Mouse (Mus musculus): ENCODE data around the gene Meis2. TPM values are rescaled to one million over a fixed set of nuclear protein-coding genes. Genes with fewer than 3 reads are reported as not detected.

The Meis2 gene
- polyA plus RNA-seq, 1 experiment = 1.4 TPM

- Histone ChIP-seq H3K4me1 (ENCODE audit: control insufficient read depth, insufficient read depth, low read length) (no peaks in the 10 kb centered on the region), H3K27ac (ENCODE audit: control insufficient read depth, insufficient read depth, low read depth, low read length) (no peak overlapping the region), H3K36me3 (ENCODE audit: control insufficient read depth, insufficient read depth, low read length) (no peaks in the 10 kb centered on the region), H3K27me3 (ENCODE audit: control insufficient read depth, insufficient read depth, low read length) (no peaks in the 10 kb centered on the region), H3K4me3 (ENCODE audit: control insufficient read depth, low read depth, low read length) (no peak overlapping the region)
- no peak for TF ChIP-seq CTCF (IDR thresholded peaks at IDR 0.05; ENCODE audit: control insufficient read depth, insufficient read depth, insufficient replicate concordance, low read depth, low read length)
- TF ChIP-seq POLR2A (IDR thresholded peaks at IDR 0.05; ENCODE audit: control insufficient read depth, low read depth, low read length) = no peak
Observed at GRCm38 (mm10) chr2:116000514-116000913, 65.1 kb downstream of the Meis2 start.

- no peaks in the 10 kb centered on the region for H3K36me3 ChIP-seq (ENCODE audit: control insufficient read depth, insufficient read depth, low read length)
- H3K27ac ChIP-seq (ENCODE audit: control insufficient read depth, insufficient read depth, low read depth, low read length) = no peak overlapping the region
- no peaks in the 10 kb centered on the region for H3K4me1 ChIP-seq (ENCODE audit: control insufficient read depth, insufficient read depth, low read length)
- TF ChIP-seq CTCF (IDR thresholded peaks at IDR 0.05; ENCODE audit: control insufficient read depth, insufficient read depth, insufficient replicate concordance, low read depth, low read length) = no peak
- no peak for TF ChIP-seq POLR2A (IDR thresholded peaks at IDR 0.05; ENCODE audit: control insufficient read depth, low read depth, low read length)
- H3K4me3 ChIP-seq (ENCODE audit: control insufficient read depth, low read depth, low read length) = no peak overlapping the region
- no peaks in the 10 kb centered on the region for H3K27me3 ChIP-seq (ENCODE audit: control insufficient read depth, insufficient read depth, low read length)
Observed at GRCm38 (mm10) chr2:115998802-115999201, 66.8 kb downstream of the Meis2 start.

GRCm38 (mm10) chr2:115996438-115996837, 69.2 kb downstream of the Meis2 start:
- Histone ChIP-seq H3K4me1 (ENCODE audit: control insufficient read depth, insufficient read depth, low read length) (no peaks in the 10 kb centered on the region), H3K27ac (ENCODE audit: control insufficient read depth, insufficient read depth, low read depth, low read length) (no peak overlapping the region), H3K36me3 (ENCODE audit: control insufficient read depth, insufficient read depth, low read length) (no peaks in the 10 kb centered on the region), H3K27me3 (ENCODE audit: control insufficient read depth, insufficient read depth, low read length) (no peaks in the 10 kb centered on the region), H3K4me3 (ENCODE audit: control insufficient read depth, low read depth, low read length) (no peak overlapping the region)
- TF ChIP-seq POLR2A (IDR thresholded peaks at IDR 0.05; ENCODE audit: control insufficient read depth, low read depth, low read length) (no peak), CTCF (IDR thresholded peaks at IDR 0.05; ENCODE audit: control insufficient read depth, insufficient read depth, insufficient replicate concordance, low read depth, low read length) (no peak)

GRCm38 (mm10) chr2:115993877-115994276, 71.8 kb downstream of the Meis2 start:
- Histone ChIP-seq H3K4me1 (ENCODE audit: control insufficient read depth, insufficient read depth, low read length) (no peaks in the 10 kb centered on the region), H3K4me3 (ENCODE audit: control insufficient read depth, low read depth, low read length) (no peak overlapping the region), H3K27ac (ENCODE audit: control insufficient read depth, insufficient read depth, low read depth, low read length) (no peak overlapping the region), H3K36me3 (ENCODE audit: control insufficient read depth, insufficient read depth, low read length) (no peaks in the 10 kb centered on the region), H3K27me3 (ENCODE audit: control insufficient read depth, insufficient read depth, low read length) (no peaks in the 10 kb centered on the region)
- no peak for TF ChIP-seq POLR2A (IDR thresholded peaks at IDR 0.05; ENCODE audit: control insufficient read depth, low read depth, low read length)
- no peak for TF ChIP-seq CTCF (IDR thresholded peaks at IDR 0.05; ENCODE audit: control insufficient read depth, insufficient read depth, insufficient replicate concordance, low read depth, low read length)

GRCm38 (mm10) chr2:115989249-115989648, 76.4 kb downstream of the Meis2 start:
- no peaks in the 10 kb centered on the region for H3K4me1 ChIP-seq (ENCODE audit: control insufficient read depth, insufficient read depth, low read length)
- TF ChIP-seq CTCF (IDR thresholded peaks at IDR 0.05; ENCODE audit: control insufficient read depth, insufficient read depth, insufficient replicate concordance, low read depth, low read length) (no peak), POLR2A (IDR thresholded peaks at IDR 0.05; ENCODE audit: control insufficient read depth, low read depth, low read length) (no peak)
- no peak overlapping the region for H3K27ac ChIP-seq (ENCODE audit: control insufficient read depth, insufficient read depth, low read depth, low read length)
- H3K27me3 ChIP-seq (ENCODE audit: control insufficient read depth, insufficient read depth, low read length) = no peaks in the 10 kb centered on the region
- no peaks in the 10 kb centered on the region for H3K36me3 ChIP-seq (ENCODE audit: control insufficient read depth, insufficient read depth, low read length)
- H3K4me3 ChIP-seq (ENCODE audit: control insufficient read depth, low read depth, low read length) = no peak overlapping the region

DNA sequence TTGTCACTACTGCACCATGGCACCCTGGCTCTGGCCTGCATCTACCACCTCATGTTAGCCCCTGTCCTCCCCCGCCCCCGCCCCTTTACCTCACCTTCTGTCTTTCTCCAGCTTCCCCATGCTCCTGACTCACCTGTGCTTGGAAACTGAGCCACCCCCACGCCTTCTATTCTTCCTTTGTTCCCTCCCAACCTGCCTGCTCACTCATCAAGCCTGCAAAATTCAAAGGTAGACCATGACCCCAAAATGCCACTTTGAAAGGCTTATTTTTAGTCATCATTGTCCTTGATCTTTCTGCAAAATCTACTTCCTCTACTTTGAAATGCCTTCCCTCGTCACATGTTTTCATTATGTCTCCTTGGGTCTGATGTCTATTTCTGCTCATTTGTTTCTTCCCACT, 77.2 kb downstream of the Meis2 start:
- no peak overlapping the region for H3K4me3 ChIP-seq (ENCODE audit: control insufficient read depth, low read depth, low read length)
- no peak for TF ChIP-seq CTCF (IDR thresholded peaks at IDR 0.05; ENCODE audit: control insufficient read depth, insufficient read depth, insufficient replicate concordance, low read depth, low read length)
- H3K27ac ChIP-seq (ENCODE audit: control insufficient read depth, insufficient read depth, low read depth, low read length) = no peak overlapping the region
- no peaks in the 10 kb centered on the region for H3K36me3 ChIP-seq (ENCODE audit: control insufficient read depth, insufficient read depth, low read length)
- H3K4me1 ChIP-seq (ENCODE audit: control insufficient read depth, insufficient read depth, low read length) = no peaks in the 10 kb centered on the region
- H3K27me3 ChIP-seq (ENCODE audit: control insufficient read depth, insufficient read depth, low read length) = no peaks in the 10 kb centered on the region

DNA sequence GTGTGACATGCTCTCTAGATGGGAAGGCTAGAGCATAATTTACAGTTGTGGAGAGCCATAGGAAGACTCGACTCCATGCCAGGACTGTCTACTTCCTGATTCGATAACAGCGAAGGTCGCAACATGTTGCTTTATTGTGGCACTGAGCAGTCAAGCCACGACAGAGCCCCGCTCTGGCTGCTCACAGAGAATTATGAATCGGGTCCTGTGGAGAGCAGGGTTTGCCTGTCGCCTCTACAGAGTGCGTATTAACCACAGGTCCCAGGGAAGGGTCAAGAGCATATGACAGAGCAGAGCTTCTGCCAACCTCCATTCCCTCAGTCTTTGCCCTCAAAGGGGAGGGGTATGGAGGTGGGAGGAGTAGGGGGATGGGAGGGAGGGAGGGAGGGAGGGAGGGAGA, 80.7 kb downstream of the Meis2 start:
- Histone ChIP-seq H3K36me3 (ENCODE audit: control insufficient read depth, insufficient read depth, low read length) (no peaks in the 10 kb centered on the region), H3K4me1 (ENCODE audit: control insufficient read depth, insufficient read depth, low read length) (no peaks in the 10 kb centered on the region), H3K27me3 (ENCODE audit: control insufficient read depth, insufficient read depth, low read length) (no peaks in the 10 kb centered on the region), H3K27ac (ENCODE audit: control insufficient read depth, insufficient read depth, low read depth, low read length) (no peak overlapping the region), H3K4me3 (ENCODE audit: control insufficient read depth, low read depth, low read length) (no peak overlapping the region)
- TF ChIP-seq CTCF (IDR thresholded peaks at IDR 0.05; ENCODE audit: control insufficient read depth, insufficient read depth, insufficient replicate concordance, low read depth, low read length) (no peak), POLR2A (IDR thresholded peaks at IDR 0.05; ENCODE audit: control insufficient read depth, low read depth, low read length) (no peak)

GRCm38 (mm10) chr2:115984487-115984886, 81.2 kb downstream of the Meis2 start:
- TF ChIP-seq POLR2A (IDR thresholded peaks at IDR 0.05; ENCODE audit: control insufficient read depth, low read depth, low read length) (no peak), CTCF (IDR thresholded peaks at IDR 0.05; ENCODE audit: control insufficient read depth, insufficient read depth, insufficient replicate concordance, low read depth, low read length) (no peak)

More at GRCm38 (mm10) chr2:115984487-115984886, 81.2 kb downstream of the Meis2 start:
- H3K36me3 ChIP-seq (ENCODE audit: control insufficient read depth, insufficient read depth, low read length) = no peaks in the 10 kb centered on the region
- no peak overlapping the region for H3K27ac ChIP-seq (ENCODE audit: control insufficient read depth, insufficient read depth, low read depth, low read length)
- no peak overlapping the region for H3K4me3 ChIP-seq (ENCODE audit: control insufficient read depth, low read depth, low read length)
- no peaks in the 10 kb centered on the region for H3K27me3 ChIP-seq (ENCODE audit: control insufficient read depth, insufficient read depth, low read length)
- no peaks in the 10 kb centered on the region for H3K4me1 ChIP-seq (ENCODE audit: control insufficient read depth, insufficient read depth, low read length)
